Mouse (Mus musculus) lung, adult 2 months (tissue): Measurements from ENCODE around the gene Rab40c.

Experiments used
- CTCF ChIP-seq: fragments of 200-500 bp; IDR thresholded peaks from 2 replicates; pipeline ENCODE4 v1.5.1; 2011; ENCODE audit warnings: mild to moderate bottlenecking, low read length, control low read depth; ENCODE audit not compliant: insufficient read depth
- POLR2A ChIP-seq: fragments of 200-500 bp; IDR thresholded peaks from 2 replicates; pipeline ENCODE4 v1.6.1; 2011; ENCODE audit warnings: low read depth, mild to moderate bottlenecking, control low read depth, low read length, borderline replicate concordance; ENCODE audit errors: extremely low read depth

DNA sequence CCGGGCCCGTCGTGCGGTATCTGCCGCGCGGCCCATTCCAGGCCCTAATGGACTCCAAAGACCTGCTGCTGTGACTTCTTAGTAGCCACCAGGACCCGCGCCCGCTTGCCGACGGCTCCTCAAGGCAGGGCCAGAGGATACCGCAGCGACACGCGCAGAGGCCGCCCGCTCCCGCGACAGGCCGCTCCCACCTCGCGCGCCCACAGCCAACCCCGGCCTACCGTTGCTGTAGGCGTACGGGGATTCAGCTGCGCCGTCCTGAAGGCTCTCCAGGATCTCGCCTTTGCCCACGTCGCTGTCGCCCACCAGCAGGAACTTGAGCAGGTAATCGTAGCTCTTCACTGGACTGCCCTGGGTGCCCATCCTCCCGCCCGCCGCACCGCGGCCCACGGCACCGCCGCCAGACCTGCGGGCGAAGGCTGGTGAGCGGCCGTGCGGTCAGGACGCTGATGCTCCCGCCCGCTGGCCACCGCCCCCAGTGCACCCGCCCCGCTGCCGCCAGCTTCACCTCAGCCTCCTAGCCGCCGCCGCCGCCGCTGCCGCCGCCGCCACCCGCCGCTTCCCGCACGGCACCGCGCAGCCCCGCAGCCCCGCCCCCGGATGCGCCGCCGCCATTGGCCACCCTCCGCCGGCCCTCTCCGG is at the start of gene Rab40c:
- no peak for TF ChIP-seq CTCF
- no peak for TF ChIP-seq POLR2A
